Mouse (Mus musculus) hindbrain, embryonic 14.5 days (tissue): Measurements from ENCODE around the gene Garnl3. TPM values are rescaled to one million over a fixed set of nuclear protein-coding genes. Genes with fewer than 3 reads are reported as not detected.
A peak's percentile ranks its signal among the peaks of the same experiment; 100 is the strongest.

Experiments
- ATAC-seq: fragments of 200-750 bp; cut with Nextera tagmentation; 2 replicates; pipeline ENCODE4 v1.8.0; 2017; ENCODE audit warnings: moderate number of reproducible peaks, mild to moderate bottlenecking, moderate TSS enrichment, moderate library complexity; ENCODE audit not compliant: low FRiP score
- DNase-seq: peaks from one replicate; pipeline ENCODE4 v3.0.0-alpha.2; 2015; ENCODE audit warnings: low spot score
- H3K27ac ChIP-seq: fragments of 300-500 bp; sonication (generic); 2 replicates; pipeline ENCODE4 v1.5.1; 2014; ENCODE audit warnings: mild to moderate bottlenecking, moderate library complexity
- H3K27me3 ChIP-seq: fragments of 300-500 bp; sonication (generic); 2 replicates; pipeline ENCODE4 v1.6.1; 2014; ENCODE audit warnings: mild to moderate bottlenecking, low read length, mixed read lengths; ENCODE audit not compliant: control insufficient read depth, insufficient read depth
- H3K36me3 ChIP-seq: fragments of 300-500 bp; sonication (generic); replicated peaks from 2 replicates; pipeline ENCODE4 v1.6.1; 2014; ENCODE audit not compliant: control insufficient read depth, insufficient read depth
- H3K4me1 ChIP-seq: fragments of 300-500 bp; sonication (generic); replicated peaks from 2 replicates; pipeline ENCODE4 v1.6.1; 2014; ENCODE audit warnings: antibody characterized with exemption, low read length, mixed read lengths; ENCODE audit not compliant: control insufficient read depth, insufficient read depth
- H3K4me2 ChIP-seq: fragments of 300-500 bp; sonication (generic); replicated peaks from 2 replicates; pipeline ENCODE4 v1.6.1; 2014; ENCODE audit warnings: mild to moderate bottlenecking, moderate library complexity
- H3K4me3 ChIP-seq: fragments of 300-500 bp; sonication (generic); replicated peaks from 2 replicates; pipeline ENCODE4 v1.5.1; 2014; ENCODE audit warnings: mild to moderate bottlenecking, low read length
- H3K9ac ChIP-seq: fragments of 300-500 bp; sonication (generic); 2 replicates; pipeline ENCODE4 v1.6.1; 2014
- H3K9me3 ChIP-seq: fragments of 300-500 bp; sonication (generic); 2 replicates; pipeline ENCODE4 v1.6.1; 2016; ENCODE audit warnings: low read length; ENCODE audit not compliant: control insufficient read depth
- WGBS: fragments of 180-500 bp; shearing (Covaris S2); extraction: QIAGEN DNeasy Blood & Tissue Kit; methylation state at CpG from one replicate; pipeline ENCODE4 v1.1.7; 2014; 5-methylcytosine and 5-hydroxymethylcytosine counted together
- polyA plus RNA-seq: library from polyadenylated mRNA; unstranded; fragments of >200 nt; fragmentation: Nextera tagmentation; extraction: Ambion mirVana; gene quantifications from 2 replicates; pipeline ENCODE4 v1.2.1, GENCODE M21; 2014

The Garnl3 gene
- polyA plus RNA-seq, 1 experiment from 2014 or later = 67.5 TPM

DNA sequence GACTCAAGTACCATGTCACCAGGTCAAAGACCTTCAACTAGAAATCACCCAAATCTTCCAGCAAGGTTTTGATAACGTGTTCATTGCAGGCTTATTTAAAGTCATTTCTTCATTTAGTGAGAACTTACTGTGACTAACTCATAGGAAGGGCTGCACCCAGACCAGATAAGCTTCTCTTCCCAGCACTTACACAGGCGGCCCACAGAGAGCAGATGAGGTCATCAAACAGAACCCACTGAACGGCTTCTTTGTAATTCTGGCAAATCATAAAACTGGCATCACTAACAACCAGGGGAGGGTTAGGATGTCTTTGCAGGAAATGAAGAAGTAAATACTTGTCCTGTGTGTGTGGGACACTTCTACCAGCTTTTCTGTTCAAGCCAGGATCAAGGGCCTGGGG, 84.1 kb downstream of the Garnl3 start:
- no peak overlapping the region for H3K4me3 ChIP-seq
- DNase-seq (no peak), ATAC-seq (no peak)
- WGBS = 70% methylated on average over 3 of the region's 3 CpGs
- H3K36me3 ChIP-seq = no peaks in the 10 kb centered on the region
- H3K9me3 ChIP-seq = no peaks in the 10 kb centered on the region
- no peaks in the 10 kb centered on the region for H3K27me3 ChIP-seq
- no peak overlapping the region for H3K9ac ChIP-seq
- H3K27ac ChIP-seq = no peak overlapping the region
- no peak overlapping the region for H3K4me2 ChIP-seq
- no peaks in the 10 kb centered on the region for H3K4me1 ChIP-seq

DNA sequence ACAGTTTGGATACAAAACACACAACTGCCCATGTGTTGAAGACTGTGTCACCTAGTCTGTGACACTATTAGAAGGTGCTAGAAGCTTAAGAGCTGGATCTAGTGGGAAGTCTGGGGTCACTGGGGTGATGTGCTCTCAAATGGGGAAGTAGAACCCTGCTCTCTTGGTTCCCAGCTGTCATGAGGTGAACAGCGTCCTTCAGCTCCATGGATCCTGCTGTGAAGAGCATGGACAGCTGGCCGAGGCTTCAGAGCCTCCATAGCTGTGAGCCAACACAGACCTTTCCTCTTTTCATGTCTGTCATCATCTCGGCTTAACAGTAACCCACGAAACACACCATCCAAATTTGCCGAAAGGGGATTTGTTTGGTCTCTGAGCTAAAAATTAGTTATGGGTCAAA, 84.5 kb downstream of the Garnl3 start:
- WGBS = 66% methylated on average over 5 of the region's 5 CpGs
- H3K4me3 ChIP-seq = no peak overlapping the region
- H3K4me2 ChIP-seq = no peak overlapping the region
- no peak overlapping the region for H3K9ac ChIP-seq
- no peaks in the 10 kb centered on the region for H3K9me3 ChIP-seq
- H3K4me1 ChIP-seq = no peaks in the 10 kb centered on the region
- ATAC-seq (no peak), DNase-seq (no peak)
- no peaks in the 10 kb centered on the region for H3K36me3 ChIP-seq
- no peaks in the 10 kb centered on the region for H3K27me3 ChIP-seq
- no peak overlapping the region for H3K27ac ChIP-seq

DNA sequence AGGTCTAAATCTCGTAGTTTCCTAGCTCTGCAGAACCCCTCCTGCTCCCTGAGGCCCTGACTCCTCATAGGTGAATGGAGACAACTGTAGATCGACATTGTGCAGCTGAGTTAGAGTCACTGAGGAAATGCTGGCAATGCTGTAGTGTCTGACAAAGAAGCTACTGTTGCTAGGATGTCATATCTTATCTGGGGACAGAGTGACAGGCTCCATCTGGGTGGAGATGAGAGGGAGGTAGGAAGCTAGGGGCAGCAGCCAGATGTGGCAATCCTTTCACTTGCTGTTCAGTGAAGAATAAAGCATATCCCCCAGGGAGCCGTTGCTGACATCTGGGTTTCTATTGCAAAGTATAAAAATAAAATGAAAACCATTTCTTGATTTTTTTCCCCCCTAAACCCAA, 85.6 kb downstream of the Garnl3 start:
- Histone ChIP-seq H3K4me2 (no peak overlapping the region), H3K9ac (no peak overlapping the region), H3K27ac (no peak overlapping the region), H3K4me3 (no peak overlapping the region), H3K36me3 (no peaks in the 10 kb centered on the region), H3K4me1 (no peaks in the 10 kb centered on the region), H3K27me3 (no peaks in the 10 kb centered on the region), H3K9me3 (no peaks in the 10 kb centered on the region)
- ATAC-seq (no peak), DNase-seq (no peak)
- WGBS = 70% methylated on average over 3 of the region's 3 CpGs

DNA sequence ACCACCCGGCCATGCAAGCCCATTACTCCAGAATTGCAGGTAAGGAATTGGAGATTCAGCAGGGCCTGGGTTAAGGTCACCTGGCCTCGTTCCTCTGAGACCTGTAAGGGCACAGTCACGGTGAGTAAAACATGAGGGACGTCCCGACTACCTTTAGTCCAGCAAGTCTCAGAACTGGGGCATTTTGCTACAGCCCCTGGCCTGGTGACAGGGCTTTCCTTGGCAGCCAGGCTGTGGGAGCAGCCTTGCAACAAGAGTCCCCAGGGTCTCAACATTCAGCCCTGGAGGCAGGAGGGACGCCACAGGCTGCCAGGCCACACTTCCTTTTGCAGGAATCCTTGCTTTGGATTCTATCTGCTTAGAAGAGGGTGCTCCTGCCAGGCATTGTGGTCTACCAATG, 88.7 kb downstream of the Garnl3 start:
- ATAC-seq = no peak
- 80% methylated on average over 6 of the region's 6 CpGs for WGBS
- Histone ChIP-seq H3K4me3 (no peak overlapping the region), H3K4me2 (no peak overlapping the region), H3K9me3 (no peaks in the 10 kb centered on the region), H3K27ac (no peak overlapping the region), H3K36me3 (no peaks in the 10 kb centered on the region), H3K4me1 (no peaks in the 10 kb centered on the region), H3K27me3 (no peaks in the 10 kb centered on the region), H3K9ac (no peak overlapping the region)
- DNase-seq = no peak

DNA sequence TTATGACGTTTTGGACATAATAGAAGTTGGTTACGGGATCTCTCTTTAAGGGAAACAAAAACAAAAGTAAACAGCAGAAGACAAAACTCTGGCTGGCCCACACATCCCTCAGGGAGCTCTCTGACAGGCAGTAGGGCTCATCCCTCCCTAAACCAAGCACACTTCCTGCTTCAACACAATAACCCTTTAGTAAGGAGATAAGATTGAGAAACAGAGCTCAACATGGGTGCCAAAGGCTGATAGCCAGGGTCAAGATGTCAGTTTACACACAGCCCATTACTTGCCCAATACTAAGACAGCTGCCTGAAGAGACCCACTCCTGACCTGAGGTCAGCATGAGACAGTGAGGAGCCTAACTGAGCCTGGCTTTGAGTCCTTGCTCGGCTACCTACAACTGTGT, 89.9 kb downstream of the Garnl3 start:
- Histone ChIP-seq H3K27me3 (no peaks in the 10 kb centered on the region), H3K4me2 (no peak overlapping the region), H3K4me3 (no peak overlapping the region), H3K27ac (no peak overlapping the region), H3K4me1 (no peaks in the 10 kb centered on the region), H3K36me3 (no peaks in the 10 kb centered on the region), H3K9me3 (no peaks in the 10 kb centered on the region), H3K9ac (no peak overlapping the region)
- WGBS = 77% methylated on average over 3 of the region's 3 CpGs
- ATAC-seq (no peak), DNase-seq (no peak)

DNA sequence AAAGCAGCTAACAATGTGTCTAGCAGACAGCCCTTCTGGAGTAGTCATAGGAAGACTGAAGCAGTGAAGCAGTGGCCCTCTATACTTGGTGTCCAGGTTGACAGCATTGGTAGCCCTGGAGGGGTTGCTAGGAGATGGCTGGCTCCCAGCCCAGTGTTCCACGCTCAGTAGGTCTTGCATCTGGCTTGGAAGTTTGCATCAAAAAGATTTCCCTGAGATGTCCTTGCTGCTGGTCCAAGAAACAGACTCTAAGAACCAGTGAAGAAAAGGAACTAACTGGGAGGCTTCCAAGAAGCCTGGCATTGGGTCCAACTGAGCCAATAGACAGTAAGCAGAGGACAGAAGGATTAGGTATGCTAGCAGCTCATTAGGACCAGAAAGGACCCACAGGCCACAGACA, 94.0 kb downstream of the Garnl3 start:
- no peak overlapping the region for H3K27ac ChIP-seq
- no peaks in the 10 kb centered on the region for H3K9me3 ChIP-seq
- H3K27me3 ChIP-seq = no peaks in the 10 kb centered on the region
- DNase-seq (peak; percentile 53), ATAC-seq (peak; percentile 62; the same call in 1 of the 2 replicates)
- H3K9ac ChIP-seq = no peak overlapping the region
- 59% methylated on average over 1 of the region's 1 CpGs for WGBS
- H3K36me3 ChIP-seq = no peaks in the 10 kb centered on the region
- no peak overlapping the region for H3K4me3 ChIP-seq
- no peak overlapping the region for H3K4me2 ChIP-seq
- no peaks in the 10 kb centered on the region for H3K4me1 ChIP-seq

DNA sequence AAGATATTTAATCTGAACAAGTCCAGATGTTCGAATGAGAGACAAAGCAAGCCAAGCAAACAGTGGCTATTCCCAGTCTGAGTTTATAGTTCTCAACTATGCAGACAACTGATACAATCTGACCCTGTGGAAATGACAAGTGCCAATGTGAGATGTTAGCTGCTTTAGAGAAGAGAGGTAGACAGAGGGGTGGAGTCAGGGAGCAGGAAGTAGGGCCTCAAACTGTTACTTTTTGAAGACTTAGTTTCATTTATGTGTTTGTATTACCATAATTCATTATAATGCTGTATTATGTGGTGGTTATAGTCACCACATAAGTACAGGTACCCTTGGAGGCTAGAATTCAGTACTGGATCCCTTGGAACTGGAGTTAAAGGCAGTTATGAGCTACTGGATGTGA, 96.2 kb downstream of the Garnl3 start:
- H3K4me1 ChIP-seq = no peaks in the 10 kb centered on the region
- H3K4me3 ChIP-seq = no peak overlapping the region
- no peaks in the 10 kb centered on the region for H3K9me3 ChIP-seq
- H3K27ac ChIP-seq = no peak overlapping the region
- ATAC-seq (no peak), DNase-seq (no peak)
- 73% methylated on average over 1 of the region's 1 CpGs for WGBS
- H3K4me2 ChIP-seq = no peak overlapping the region
- peaks cover 15% of the 10 kb centered on the region for H3K36me3 ChIP-seq
- no peaks in the 10 kb centered on the region for H3K27me3 ChIP-seq
- H3K9ac ChIP-seq = no peak overlapping the region

DNA sequence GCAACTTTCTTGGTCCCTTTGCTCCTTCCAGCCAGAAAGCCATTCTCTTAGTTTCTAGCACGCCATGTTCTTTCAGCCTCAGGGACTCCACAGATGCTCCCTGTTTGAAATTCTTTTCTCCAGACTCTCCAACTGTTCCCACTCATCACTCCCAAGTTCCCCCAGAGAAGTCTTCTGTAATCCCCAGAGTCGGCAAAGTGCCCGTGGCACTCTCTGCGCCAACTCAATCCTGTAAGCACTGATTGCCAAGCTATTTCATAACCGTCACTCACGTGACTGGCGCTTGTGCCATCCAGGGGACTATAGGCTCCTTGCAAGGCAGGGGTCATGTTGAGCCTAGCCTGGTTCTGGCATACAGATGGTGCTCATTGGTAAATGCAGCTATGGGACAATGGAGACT, 98.2 kb downstream of the Garnl3 start:
- Histone ChIP-seq H3K27me3 (no peaks in the 10 kb centered on the region), H3K4me3 (no peak overlapping the region), H3K27ac (no peak overlapping the region), H3K36me3 (peaks cover 19% of the 10 kb centered on the region), H3K9me3 (no peaks in the 10 kb centered on the region), H3K4me2 (no peak overlapping the region), H3K9ac (no peak overlapping the region), H3K4me1 (no peaks in the 10 kb centered on the region)
- DNase-seq (no peak), ATAC-seq (no peak)
- WGBS = 88% methylated on average over 7 of the region's 7 CpGs

DNA sequence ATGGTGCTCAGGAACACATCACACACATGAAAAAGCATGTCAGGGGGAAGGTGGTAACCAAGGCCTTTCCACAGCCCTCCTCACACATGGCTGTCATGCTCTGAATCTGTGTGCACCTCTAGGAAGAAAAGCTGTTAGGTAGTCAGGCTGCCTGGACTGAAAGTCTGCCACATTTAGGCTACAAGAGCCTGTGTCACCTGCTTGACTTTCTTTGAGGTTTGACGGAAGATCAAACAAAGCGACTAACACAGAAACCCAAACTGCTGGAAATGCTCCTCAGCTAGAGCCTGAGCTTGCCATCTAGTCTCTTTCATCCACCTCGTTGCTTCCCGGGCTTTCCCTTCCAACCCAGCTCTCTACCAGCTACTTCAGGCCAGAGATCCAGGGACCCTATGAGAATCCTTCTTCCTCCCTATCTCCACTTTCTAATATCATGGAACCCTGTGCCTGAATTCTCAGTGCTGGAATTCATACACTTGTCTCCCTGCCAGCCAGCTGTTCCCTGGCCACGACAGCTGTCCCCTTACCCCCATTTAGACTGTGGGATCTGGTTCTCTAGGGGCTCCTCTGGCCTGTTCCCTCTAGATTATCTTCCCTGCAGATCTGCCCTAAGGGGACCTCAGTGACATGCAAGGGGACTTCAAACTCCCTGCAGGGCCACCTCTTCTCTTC, 98.9 kb downstream of the Garnl3 start:
- Histone ChIP-seq H3K27ac (no peak overlapping the region), H3K9me3 (no peaks in the 10 kb centered on the region), H3K9ac (no peak overlapping the region), H3K27me3 (no peaks in the 10 kb centered on the region), H3K36me3 (peaks cover 23% of the 10 kb centered on the region), H3K4me2 (no peak overlapping the region), H3K4me1 (no peaks in the 10 kb centered on the region), H3K4me3 (no peak overlapping the region)
- DNase-seq = no peak
- no peak for ATAC-seq
- 87% methylated on average over 5 of the region's 5 CpGs for WGBS

DNA sequence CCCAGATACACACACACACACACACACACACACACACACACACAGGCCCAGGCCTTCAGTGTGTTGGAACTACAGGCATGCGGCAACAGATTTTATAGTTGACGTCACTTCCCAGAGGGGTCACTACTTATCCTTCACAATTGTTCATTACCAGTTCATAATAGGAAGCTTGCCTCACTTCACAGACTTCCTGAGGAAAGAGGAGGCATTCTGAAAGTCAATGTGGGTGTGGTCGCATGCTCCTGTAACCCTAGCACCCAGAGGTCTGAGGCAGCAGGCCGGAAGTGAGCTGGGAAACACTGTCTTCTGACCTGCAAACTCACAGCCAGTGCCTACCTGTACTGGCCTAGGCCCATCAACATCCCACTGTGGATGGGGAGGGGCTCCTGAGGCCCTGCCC, 106.4 kb downstream of the Garnl3 start:
- Histone ChIP-seq H3K4me1 (no peaks in the 10 kb centered on the region), H3K9me3 (no peaks in the 10 kb centered on the region), H3K9ac (no peak overlapping the region), H3K4me2 (no peak overlapping the region), H3K27me3 (no peaks in the 10 kb centered on the region), H3K27ac (no peak overlapping the region), H3K36me3 (peaks cover 10% of the 10 kb centered on the region), H3K4me3 (no peak overlapping the region)
- DNase-seq (no peak), ATAC-seq (no peak)
- 82% methylated on average over 4 of the region's 4 CpGs for WGBS
